Mouse (Mus musculus) brain, embryonic 14.5 days (tissue): ENCODE results near the gene Lgals2.

ENCODE experiments used
- CTCF ChIP-seq: fragments of 200-500 bp; IDR thresholded peaks from 2 replicates; pipeline ENCODE4 v1.5.1; 2012; ENCODE audit warnings: inconsistent platforms, mild to moderate bottlenecking, moderate library complexity, borderline replicate concordance; ENCODE audit not compliant: insufficient read depth, insufficient read length; ENCODE audit errors: extremely low read depth
- POLR2A ChIP-seq: fragments of 200-500 bp; IDR thresholded peaks from 2 replicates; pipeline ENCODE4 v1.6.1; 2012; ENCODE audit warnings: mild to moderate bottlenecking, inconsistent platforms, borderline replicate concordance; ENCODE audit not compliant: poor library complexity, insufficient read depth, insufficient read length, severe bottlenecking; ENCODE audit errors: extremely low read depth

- TF ChIP-seq CTCF (no peak), POLR2A (no peak)
Measured at GRCm38 (mm10) chr15:78803499-78803900, 51.8 kb downstream of the Lgals2 start.
